Mouse (Mus musculus): ENCODE measurements around the gene Myo1f.
"Not testable (repeated sequence)": the region's sequence is repeated elsewhere in the genome, so short reads cannot be mapped to it uniquely, and the experiment has no call there.

Myo1f gene

GRCm38 (mm10) chr17:33584061-33584460 lies 28.6 kb downstream of the Myo1f start:
- no peak for DNase-seq (ENCODE audit: low read depth)

GRCm38 (mm10) chr17:33586011-33586410 lies 30.5 kb downstream of the Myo1f start:
- DNase-seq (ENCODE audit: low read depth) = no peak

- no peak for DNase-seq (ENCODE audit: low read depth)
Measured at GRCm38 (mm10) chr17:33597271-33597670, 41.8 kb downstream of the Myo1f start.

- no peak for DNase-seq (ENCODE audit: low read depth)
Measured at GRCm38 (mm10) chr17:33598506-33598905, 43.0 kb downstream of the Myo1f start.

- no peak for DNase-seq (ENCODE audit: low read depth)
Measured at GRCm38 (mm10) chr17:33599836-33600475, 44.4 kb downstream of the Myo1f start.

GRCm38 (mm10) chr17:33600831-33601230 lies 45.3 kb downstream of the Myo1f start:
- no peak for DNase-seq (ENCODE audit: low read depth)

GRCm38 (mm10) chr17:33601947-33602346 lies 46.4 kb downstream of the Myo1f start:
- no peak for DNase-seq (ENCODE audit: low read depth)

GRCm38 (mm10) chr17:33607273-33607672 lies 51.8 kb downstream of the Myo1f start:
- no peak for DNase-seq (ENCODE audit: low read depth)

- no peak for DNase-seq (ENCODE audit: low read depth)
Measured at GRCm38 (mm10) chr17:33610548-33610947, 55.0 kb downstream of the Myo1f start.

GRCm38 (mm10) chr17:33613726-33614125 lies 58.2 kb downstream of the Myo1f start:
- not testable (repeated sequence) for DNase-seq (ENCODE audit: low read depth)

GRCm38 (mm10) chr17:33627281-33627680 lies 71.8 kb downstream of the Myo1f start:
- DNase-seq (ENCODE audit: low read depth) = no peak

- DNase-seq (ENCODE audit: low read depth) = peak; percentile 97
Measured at GRCm38 (mm10) chr17:33628621-33629486, 73.3 kb downstream of the Myo1f start, which contains the start of gene Zfp414. TSS of gene Zfp414 (plus strand) at chr17:33629090.

GRCm38 (mm10) chr17:33629487-33630125 lies 74.1 kb downstream of the Myo1f start:
- DNase-seq (ENCODE audit: low read depth) = no peak

- DNase-seq (ENCODE audit: low read depth) = no peak
Measured at GRCm38 (mm10) chr17:33630171-33630895, 74.8 kb downstream of the Myo1f start.

GRCm38 (mm10) chr17:33631236-33631635 lies 75.7 kb downstream of the Myo1f start:
- no peak for DNase-seq (ENCODE audit: low read depth)

GRCm38 (mm10) chr17:33631796-33632195 lies 76.3 kb downstream of the Myo1f start:
- DNase-seq (ENCODE audit: low read depth) = no peak

GRCm38 (mm10) chr17:33637038-33637437 lies 81.5 kb downstream of the Myo1f start:
- no peak for DNase-seq (ENCODE audit: low read depth)

GRCm38 (mm10) chr17:33637516-33638276 lies 82.2 kb downstream of the Myo1f start, which contains the start of gene Pram1:
TSS of gene Pram1 (plus strand) at chr17:33638056.
- DNase-seq (ENCODE audit: low read depth) = no peak

- DNase-seq (ENCODE audit: low read depth) = no peak
Measured at GRCm38 (mm10) chr17:33639743-33640142, 84.2 kb downstream of the Myo1f start.

GRCm38 (mm10) chr17:33644068-33644467 lies 88.6 kb downstream of the Myo1f start:
- DNase-seq (ENCODE audit: low read depth) = no peak

- DNase-seq (ENCODE audit: low read depth) = no peak
Measured at GRCm38 (mm10) chr17:33645073-33645472, 89.6 kb downstream of the Myo1f start.

Data from c-Kit-positive CD71-negative TER-119-negative erythroid progenitor cells, embryonic 14.5 days (primary cell).